Mouse (Mus musculus): Measurements from ENCODE around the gene Pgpep1l. TPM values are rescaled to one million over a fixed set of nuclear protein-coding genes. Genes with fewer than 3 reads are reported as not detected.
"Not testable (repeated sequence)": the region's sequence is repeated elsewhere in the genome, so short reads cannot be mapped to it uniquely, and the experiment has no call there.

Gene Pgpep1l
- polyA plus RNA-seq, 1 experiment from 2014 or later, result not detected

DNA sequence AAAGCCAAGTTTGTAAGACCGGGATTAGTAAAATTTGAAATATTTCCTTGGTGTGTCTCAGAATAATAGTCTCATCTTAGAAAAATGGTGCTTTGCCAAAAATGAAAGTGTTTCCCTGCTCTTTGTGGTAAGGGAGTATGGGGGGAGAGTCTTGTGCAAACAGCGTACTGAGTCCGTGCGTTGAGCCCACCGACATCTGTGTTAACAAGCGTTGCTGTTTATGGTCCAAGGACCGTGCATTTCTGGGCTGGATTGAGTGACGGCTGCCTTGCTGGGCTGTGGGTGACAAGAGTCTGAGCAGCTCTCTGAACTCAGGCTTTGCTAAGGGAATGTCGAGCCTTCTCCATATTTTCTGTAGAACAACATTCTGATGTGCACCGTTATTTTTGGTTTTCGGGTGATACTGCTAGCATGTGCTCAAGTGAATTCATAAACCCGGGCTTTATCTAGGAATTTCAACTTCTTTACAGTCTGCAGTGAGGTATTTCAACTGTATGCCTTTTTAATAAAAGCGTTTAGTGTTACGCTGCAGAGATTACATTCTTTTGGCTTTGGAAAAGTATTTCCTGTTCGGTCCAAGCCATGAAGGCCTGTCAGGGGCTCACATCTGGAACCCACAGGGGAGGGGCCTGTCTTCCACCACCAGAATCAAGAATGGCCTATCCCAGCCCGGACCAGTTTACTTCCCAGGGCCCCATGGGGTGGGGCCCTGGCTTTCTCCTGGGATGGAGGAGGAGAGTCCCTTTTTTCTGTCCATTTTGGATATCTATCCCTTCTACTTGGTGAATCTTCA, 30.2 kb upstream of the Pgpep1l start:
- ATAC-seq, result 0 out of 2 replicates have a peak, but pooled peaks have one; percentile 61
- Histone ChIP-seq H3K36me3 (no peaks in the 10 kb centered on the region), H3K4me2 (replicated peaks) (no peak overlapping the region)

DNA sequence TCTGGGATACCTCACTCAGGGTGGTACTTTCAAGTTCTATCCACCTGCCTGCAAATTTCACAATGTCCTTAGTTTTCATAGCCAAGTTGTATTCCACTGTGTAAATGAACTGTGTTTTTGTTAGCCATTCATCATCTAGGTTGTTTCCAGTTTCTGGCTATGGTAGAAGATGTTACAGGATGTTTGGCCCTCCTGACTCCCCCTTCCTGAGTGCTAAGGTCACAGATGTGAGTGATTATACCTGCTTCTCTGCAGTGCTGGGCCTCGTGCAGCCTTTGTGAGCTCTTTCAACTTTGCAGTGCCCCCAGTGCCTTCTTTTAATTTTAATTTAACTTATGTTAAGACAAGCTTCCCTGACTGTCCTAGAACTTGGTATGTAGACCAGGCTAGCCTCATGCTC, 27.6 kb upstream of the Pgpep1l start:
- ATAC-seq, result no peak
- 50% methylated on average over 1 of the region's 1 CpGs for WGBS
- Histone ChIP-seq H3K27ac (no peak overlapping the region), H3K9me3 (no peaks in the 10 kb centered on the region), H3K4me1 (replicated peaks) (no peaks in the 10 kb centered on the region), H3K9ac (no peak overlapping the region), H3K27me3 (replicated peaks) (no peaks in the 10 kb centered on the region), H3K4me2 (replicated peaks) (no peak overlapping the region), H3K4me3 (replicated peaks) (no peak overlapping the region), H3K36me3 (no peaks in the 10 kb centered on the region)

More for the DNA sequence above, 30.2 kb upstream of the Pgpep1l start:
- no peak overlapping the region for H3K4me3 ChIP-seq (replicated peaks)
- no peak overlapping the region for H3K9ac ChIP-seq
- WGBS, result 50% methylated on average over 16 of the region's 16 CpGs
- no peaks in the 10 kb centered on the region for H3K4me1 ChIP-seq (replicated peaks)
- no peaks in the 10 kb centered on the region for H3K9me3 ChIP-seq
- H3K27me3 ChIP-seq (replicated peaks), result no peaks in the 10 kb centered on the region
- peak overlapping the region; percentile 48 for H3K27ac ChIP-seq

DNA sequence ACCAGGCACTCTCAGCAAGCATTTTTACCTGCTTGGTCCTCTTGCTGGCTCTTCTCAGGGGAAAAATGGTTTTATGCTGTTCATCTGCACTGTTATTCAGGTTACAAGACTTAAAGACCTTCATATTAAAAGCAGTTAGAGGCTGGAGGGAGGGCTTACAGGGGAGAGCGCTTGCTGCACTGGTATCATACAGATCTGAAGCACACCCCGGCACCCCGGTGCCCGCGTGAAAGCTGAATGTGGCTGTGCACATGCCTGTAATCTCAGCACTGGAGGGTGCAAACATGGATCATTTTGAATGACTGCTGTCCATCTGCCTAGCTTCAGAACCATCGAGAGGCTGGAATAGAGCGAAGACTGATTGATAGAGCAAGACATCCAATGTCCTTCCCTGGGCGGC, 25.0 kb upstream of the Pgpep1l start:
- Histone ChIP-seq H3K9ac (no peak overlapping the region), H3K9me3 (no peaks in the 10 kb centered on the region), H3K36me3 (no peaks in the 10 kb centered on the region), H3K4me2 (replicated peaks) (no peak overlapping the region), H3K27me3 (replicated peaks) (no peaks in the 10 kb centered on the region), H3K4me1 (replicated peaks) (no peaks in the 10 kb centered on the region), H3K27ac (no peak overlapping the region), H3K4me3 (replicated peaks) (no peak overlapping the region)
- no peak for ATAC-seq
- WGBS, result 96% methylated on average over 8 of the region's 8 CpGs

DNA sequence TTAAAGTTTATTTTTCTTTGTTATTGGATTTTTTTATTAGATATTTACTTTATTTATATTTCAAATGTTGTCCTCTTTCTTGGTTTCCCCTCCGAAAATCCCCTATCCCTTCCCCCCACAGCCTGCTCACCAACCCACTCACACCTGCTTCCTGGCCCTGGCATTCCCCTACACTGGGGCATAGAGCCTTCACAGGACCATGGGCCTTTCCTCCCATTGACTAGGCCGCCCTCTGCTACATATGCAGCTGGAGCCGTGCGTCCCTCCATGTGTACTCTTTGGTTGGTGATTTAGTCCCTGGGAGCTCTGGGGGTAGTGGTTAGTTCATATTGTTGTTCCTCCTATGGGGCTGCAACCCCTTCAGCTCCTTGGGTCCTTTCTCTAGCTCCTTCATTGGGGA, 24.0 kb upstream of the Pgpep1l start:
- 85% methylated on average over 4 of the region's 4 CpGs for WGBS
- not testable (repeated sequence) for H3K9me3 ChIP-seq; H3K4me3 ChIP-seq (replicated peaks)

DNA sequence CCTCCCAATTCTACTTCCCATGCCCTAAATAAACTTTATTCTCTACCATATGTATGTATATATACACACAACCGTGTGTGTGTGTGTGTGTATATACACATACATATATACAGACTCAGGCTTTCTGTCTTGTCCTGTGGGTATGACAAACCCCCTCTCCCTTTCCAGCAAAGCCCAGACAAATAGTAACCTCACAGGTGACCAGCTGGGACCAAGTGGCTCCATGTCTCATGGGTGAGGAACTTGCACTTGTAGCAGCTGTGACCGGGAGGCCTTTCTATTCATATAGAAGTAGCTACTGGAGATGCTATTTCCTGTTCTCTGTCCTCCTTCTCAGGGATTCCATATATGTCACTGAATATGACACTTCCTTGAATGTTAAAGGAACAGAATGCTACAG, 23.5 kb upstream of the Pgpep1l start:
- no peaks in the 10 kb centered on the region for H3K4me1 ChIP-seq (replicated peaks)
- no peak overlapping the region for H3K9ac ChIP-seq
- no peak overlapping the region for H3K4me2 ChIP-seq (replicated peaks)
- no peaks in the 10 kb centered on the region for H3K36me3 ChIP-seq
- no peaks in the 10 kb centered on the region for H3K9me3 ChIP-seq
- no peaks in the 10 kb centered on the region for H3K27me3 ChIP-seq (replicated peaks)
- ATAC-seq, result no peak
- H3K4me3 ChIP-seq (replicated peaks), result no peak overlapping the region
- no peak overlapping the region for H3K27ac ChIP-seq
- WGBS, result 46% methylated on average over 2 of the region's 2 CpGs

More for the DNA sequence above, 24.0 kb upstream of the Pgpep1l start:
- H3K27ac ChIP-seq; H3K36me3 ChIP-seq; ATAC-seq; H3K4me2 ChIP-seq (replicated peaks); H3K27me3 ChIP-seq (replicated peaks); H3K9ac ChIP-seq; H3K4me1 ChIP-seq (replicated peaks): not testable (repeated sequence)

DNA sequence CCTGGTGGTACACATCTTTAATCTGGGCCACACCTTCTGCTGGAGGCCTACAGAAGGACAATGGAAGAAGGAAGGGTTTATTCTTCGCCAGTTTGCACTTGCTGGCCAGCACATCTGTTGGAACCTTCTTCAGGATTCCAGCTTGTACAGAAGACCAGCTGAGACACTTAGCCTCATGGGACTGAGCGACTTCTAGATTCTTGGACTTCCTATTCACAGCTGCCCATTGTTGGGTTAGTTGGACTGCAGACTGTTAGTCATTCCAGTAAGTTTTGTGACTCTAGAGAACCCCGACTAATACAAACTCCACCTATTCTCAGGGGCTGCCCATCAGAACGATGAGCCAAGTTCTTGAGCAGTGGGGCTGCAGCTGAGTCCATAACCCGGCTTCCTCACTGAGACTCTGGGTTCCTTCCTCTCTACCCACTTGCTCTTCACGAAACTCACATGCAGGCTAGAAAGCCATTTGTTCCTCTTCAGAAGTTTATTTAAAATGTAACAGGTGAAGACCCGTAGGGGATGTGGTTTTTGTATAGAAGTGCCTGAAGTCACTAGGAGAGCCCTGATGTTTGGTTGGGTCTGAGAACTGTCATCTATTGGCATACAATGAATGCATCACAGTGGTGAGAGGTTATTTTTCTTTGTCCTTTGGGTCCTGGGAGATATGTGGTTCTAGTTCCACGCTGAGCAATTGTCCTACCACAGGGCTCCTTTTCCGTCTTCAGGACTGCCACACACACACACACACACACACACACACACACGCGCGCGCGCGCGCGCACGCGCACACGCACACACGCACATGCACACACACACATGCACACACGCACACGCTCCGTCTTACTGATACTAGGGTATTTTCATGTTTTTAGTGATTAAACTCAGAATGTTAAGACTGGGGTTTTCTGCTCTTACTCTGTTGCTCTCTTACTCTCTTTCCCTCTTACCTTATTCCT, 22.8 kb upstream of the Pgpep1l start:
- Histone ChIP-seq H3K27me3 (replicated peaks) (no peaks in the 10 kb centered on the region), H3K9ac (no peak overlapping the region), H3K27ac (no peak overlapping the region), H3K4me3 (replicated peaks) (no peak overlapping the region), H3K4me2 (replicated peaks) (no peak overlapping the region), H3K36me3 (no peaks in the 10 kb centered on the region), H3K9me3 (no peaks in the 10 kb centered on the region), H3K4me1 (replicated peaks) (no peaks in the 10 kb centered on the region)
- WGBS, result 90% methylated on average over 24 of the region's 24 CpGs
- no peak for ATAC-seq

DNA sequence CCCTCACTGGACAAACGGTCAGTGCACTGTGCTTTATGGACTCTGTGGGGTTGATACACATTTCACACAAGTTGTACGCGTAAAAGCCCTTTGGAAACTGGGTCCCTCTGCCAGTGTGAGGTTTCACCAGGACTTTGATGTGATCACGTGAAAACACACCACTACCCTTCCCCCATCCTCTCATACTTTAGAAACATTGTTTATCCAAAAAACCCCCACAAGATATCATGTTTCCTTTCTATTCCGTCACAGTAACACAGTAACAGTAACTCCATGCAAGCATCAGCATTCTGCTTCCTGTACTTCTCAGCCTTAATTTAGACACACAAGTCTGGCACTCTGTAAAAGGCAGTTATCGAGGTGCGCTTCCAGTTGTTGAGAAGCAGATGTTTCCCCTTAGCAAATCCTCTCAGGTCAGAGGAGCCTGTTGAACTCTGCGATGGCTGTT, 21.8 kb upstream of the Pgpep1l start:
- Histone ChIP-seq H3K4me3 (replicated peaks) (no peak overlapping the region), H3K27ac (no peak overlapping the region), H3K4me2 (replicated peaks) (no peak overlapping the region), H3K9ac (no peak overlapping the region), H3K27me3 (replicated peaks) (no peaks in the 10 kb centered on the region), H3K36me3 (no peaks in the 10 kb centered on the region), H3K9me3 (no peaks in the 10 kb centered on the region), H3K4me1 (replicated peaks) (no peaks in the 10 kb centered on the region)
- 51% methylated on average over 8 of the region's 8 CpGs for WGBS
- ATAC-seq, result no peak

DNA sequence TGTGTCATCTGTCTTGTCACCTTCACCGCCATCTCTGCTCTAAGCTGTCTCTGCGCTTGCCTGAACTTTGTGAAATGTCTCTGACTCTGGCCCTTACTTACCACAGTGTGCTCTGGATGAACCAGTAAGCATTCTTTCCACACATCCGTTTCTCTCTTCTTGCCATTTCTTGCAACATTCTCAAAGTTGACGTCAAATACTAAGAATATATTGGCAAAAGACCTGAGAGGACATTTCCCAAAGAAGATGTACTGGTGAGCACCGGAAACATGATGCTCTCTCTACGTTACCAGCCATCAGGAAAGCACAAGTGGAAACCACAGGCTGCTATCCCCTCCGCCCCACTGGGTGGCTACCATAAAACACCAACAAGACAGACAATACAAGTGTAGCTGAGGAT, 19.7 kb upstream of the Pgpep1l start:
- no peak overlapping the region for H3K4me2 ChIP-seq (replicated peaks)
- no peak overlapping the region for H3K27ac ChIP-seq
- H3K36me3 ChIP-seq, result no peaks in the 10 kb centered on the region
- no peak overlapping the region for H3K4me3 ChIP-seq (replicated peaks)
- WGBS, result 82% methylated on average over 7 of the region's 7 CpGs
- no peak overlapping the region for H3K9ac ChIP-seq
- no peaks in the 10 kb centered on the region for H3K4me1 ChIP-seq (replicated peaks)
- H3K9me3 ChIP-seq, result no peaks in the 10 kb centered on the region
- H3K27me3 ChIP-seq (replicated peaks), result 0 out of 2 replicates have a peak, but pooled peaks cover 3% of the 10 kb centered on the region
- ATAC-seq, result no peak

DNA sequence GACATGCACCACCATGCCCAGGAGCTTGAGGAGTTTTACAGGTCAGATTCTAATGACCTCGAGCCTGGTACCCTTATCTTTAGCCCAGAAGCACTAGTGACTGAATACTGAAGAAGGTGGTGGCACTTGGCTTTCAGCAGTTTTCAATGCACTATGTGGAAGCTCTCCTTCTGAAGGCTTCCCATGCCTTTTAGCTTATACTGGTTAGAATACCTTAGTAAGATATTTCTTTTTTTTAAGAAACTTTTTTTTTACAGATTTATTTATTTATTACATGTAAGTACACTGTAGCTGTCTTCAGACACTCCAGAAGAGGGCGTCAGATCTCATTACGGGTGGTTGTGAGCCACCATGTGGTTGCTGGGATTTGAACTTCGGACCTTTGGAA, 19.1 kb upstream of the Pgpep1l start:
- H3K4me2 ChIP-seq (replicated peaks); H3K27me3 ChIP-seq (replicated peaks); H3K36me3 ChIP-seq; H3K9me3 ChIP-seq; H3K27ac ChIP-seq; H3K9ac ChIP-seq; ATAC-seq; H3K4me1 ChIP-seq (replicated peaks); H3K4me3 ChIP-seq (replicated peaks): not testable (repeated sequence)
- 75% methylated on average over 4 of the region's 4 CpGs for WGBS

DNA sequence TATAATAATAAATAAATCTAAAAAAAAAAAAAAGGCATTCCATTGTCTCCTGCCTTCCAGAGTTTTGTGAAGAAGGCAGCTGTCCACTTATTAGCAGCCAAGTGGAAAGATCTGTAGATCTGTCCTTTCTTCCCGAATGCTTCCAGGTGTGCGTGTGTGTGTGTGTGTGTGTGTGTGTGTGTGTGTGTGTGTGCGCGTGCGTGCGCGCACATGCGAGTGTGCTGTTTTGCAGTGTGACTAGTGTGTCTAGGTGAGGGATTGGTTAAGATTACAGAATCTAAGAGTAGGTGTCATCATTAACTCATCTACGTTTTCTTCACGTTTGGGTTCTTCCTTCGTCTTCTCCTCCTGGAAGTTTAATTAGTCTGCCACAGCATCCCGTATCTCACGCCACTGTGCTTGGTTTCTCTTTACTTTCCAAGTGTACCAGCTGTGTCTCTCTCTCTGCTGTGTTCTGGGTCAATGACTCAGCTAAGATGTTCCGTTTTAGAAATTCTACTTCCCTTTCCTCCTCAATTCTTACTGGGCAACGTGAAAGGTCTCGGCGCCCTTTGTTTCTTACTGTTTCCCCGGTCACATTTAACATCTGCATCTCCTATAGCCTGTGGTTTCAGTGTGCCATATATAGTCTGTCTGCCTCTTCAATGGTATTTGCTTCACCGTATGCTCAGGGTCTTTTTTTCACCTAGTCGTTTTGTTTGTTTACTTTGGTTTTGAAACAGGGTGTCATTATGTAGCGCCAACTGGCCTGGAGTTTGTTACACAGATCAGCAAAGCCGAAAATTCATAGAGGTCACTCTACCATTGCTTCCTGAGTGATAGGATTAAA, 18.5 kb upstream of the Pgpep1l start:
- WGBS, result 81% methylated on average over 22 of the region's 22 CpGs
- Histone ChIP-seq H3K27me3 (replicated peaks) (0 out of 2 replicates have a peak, but pooled peaks cover 3% of the 10 kb centered on the region), H3K4me2 (replicated peaks) (no peak overlapping the region), H3K4me1 (replicated peaks) (no peaks in the 10 kb centered on the region), H3K9ac (no peak overlapping the region), H3K9me3 (no peaks in the 10 kb centered on the region), H3K27ac (no peak overlapping the region), H3K4me3 (replicated peaks) (no peak overlapping the region), H3K36me3 (no peaks in the 10 kb centered on the region)
- ATAC-seq, result no peak

DNA sequence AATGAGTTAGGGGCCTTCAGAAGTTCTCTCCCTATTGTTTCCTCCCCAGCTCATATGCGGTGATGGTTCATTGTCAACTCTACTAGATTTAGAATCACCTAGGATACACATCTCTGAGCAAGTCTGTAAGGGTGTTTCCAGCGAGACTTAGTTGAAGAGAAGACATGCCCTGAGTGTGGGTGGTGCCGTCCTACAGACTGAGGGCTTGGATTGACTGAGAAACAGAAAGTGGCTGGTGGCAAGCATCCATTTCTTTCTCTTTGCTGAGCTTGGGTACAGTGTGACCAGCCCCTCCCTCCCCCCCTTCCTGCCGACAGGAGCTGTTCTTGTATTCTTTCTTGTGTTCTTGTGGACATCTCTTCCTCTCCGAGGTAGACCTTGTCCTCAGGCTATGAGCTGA, 17.3 kb upstream of the Pgpep1l start:
- H3K27ac ChIP-seq, result no peak overlapping the region
- no peak overlapping the region for H3K4me3 ChIP-seq (replicated peaks)
- ATAC-seq, result no peak
- H3K4me2 ChIP-seq (replicated peaks), result no peak overlapping the region
- no peak overlapping the region for H3K9ac ChIP-seq
- no peaks in the 10 kb centered on the region for H3K36me3 ChIP-seq
- H3K4me1 ChIP-seq (replicated peaks), result peaks cover 2% of the 10 kb centered on the region; the same call in 1 of the 2 replicates
- H3K27me3 ChIP-seq (replicated peaks), result 0 out of 2 replicates have a peak, but pooled peaks cover 3% of the 10 kb centered on the region
- H3K9me3 ChIP-seq, result no peaks in the 10 kb centered on the region
- 80% methylated on average over 5 of the region's 5 CpGs for WGBS
